Mouse (Mus musculus) retina, postnatal 1 day (tissue): ENCODE measurements around the gene Etv5.
"Not testable (repeated sequence)": the region's sequence is repeated elsewhere in the genome, so short reads cannot be mapped to it uniquely, and the experiment has no call there.

Source experiments
- DNase-seq: peaks from one replicate; pipeline ENCODE4 v3.0.0-alpha.2; 2012

Etv5 gene

DNA sequence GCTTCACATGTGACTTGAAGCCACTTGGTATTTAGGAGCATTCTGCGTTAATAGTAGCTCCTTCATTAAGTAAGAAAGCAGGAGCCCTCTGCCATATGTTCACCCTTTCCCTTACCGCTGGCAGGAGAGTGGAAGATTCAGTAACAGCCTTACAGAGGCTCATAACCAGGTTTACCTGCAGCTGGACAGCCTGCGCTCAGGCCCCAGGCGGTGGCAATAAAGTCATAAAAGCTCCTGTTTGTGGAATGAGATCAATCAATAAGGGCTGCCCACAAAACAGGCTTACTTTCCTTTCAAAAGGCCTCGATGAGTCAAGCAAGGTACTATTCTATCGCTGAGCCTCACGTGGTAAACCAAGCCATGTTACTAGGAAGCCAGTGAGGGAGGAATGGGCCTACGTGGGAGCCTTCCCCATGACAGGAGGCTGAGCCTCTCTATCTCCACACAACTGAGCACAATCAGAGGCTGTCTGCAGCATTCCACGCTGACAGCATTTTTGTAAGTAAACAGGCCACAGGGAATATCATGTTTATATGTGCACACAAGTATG, 49.1 kb downstream of the Etv5 start:
- no peak for DNase-seq

DNA sequence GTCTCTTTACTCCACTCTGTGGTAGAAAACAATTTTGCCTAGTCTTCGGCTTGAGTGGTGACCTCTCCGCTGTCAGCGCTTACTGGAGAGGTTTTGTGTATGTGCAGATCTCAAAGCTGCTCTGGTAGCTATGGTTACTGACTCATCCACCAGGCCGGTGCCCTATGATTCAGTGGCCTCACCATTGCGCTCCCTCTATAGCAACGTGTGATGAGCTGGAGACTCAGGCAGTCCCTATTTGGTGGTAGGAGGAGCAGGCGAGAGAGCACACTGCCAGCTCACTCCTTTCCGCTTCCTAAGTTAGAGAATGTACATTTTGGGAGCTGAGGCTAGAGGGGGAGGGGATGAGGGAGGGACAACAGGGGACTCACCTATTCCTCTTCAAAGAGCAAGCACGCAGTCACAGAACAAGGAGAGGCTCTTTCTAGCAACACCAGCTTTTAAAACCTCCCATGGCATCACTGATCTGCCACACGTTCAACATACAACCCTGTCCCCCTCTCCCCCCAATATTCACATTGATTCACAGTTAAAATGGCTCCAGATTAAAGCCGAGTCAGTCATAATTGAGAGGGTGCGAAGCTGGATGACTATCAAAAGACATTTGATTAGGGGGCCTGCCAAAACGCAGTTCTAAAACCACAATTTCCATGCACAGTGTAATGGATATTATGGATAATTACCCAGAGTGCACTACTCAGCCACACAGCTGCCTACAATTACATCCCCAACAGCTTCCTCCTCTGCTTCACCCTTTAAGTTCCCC, 50.2 kb downstream of the Etv5 start:
- peak; percentile 9 for DNase-seq

DNA sequence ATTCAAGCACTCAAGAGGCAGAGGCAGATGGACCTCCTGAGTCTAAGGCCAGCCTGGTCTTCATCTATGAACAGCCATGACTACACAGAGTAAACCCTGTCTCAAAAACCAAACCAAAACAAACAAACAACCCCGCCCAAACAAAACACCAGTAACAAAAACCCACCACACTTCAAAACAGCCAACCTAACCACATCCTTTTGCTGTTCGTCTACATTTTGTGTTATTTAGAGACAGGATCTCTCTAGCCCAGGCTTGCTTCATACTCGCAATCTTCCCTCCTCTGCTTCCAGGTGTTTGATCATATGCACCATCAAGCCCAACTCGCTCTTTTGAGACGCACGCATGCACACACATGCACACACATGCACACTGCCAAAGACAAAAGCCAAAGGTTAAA, 51.8 kb downstream of the Etv5 start:
- no peak for DNase-seq

DNA sequence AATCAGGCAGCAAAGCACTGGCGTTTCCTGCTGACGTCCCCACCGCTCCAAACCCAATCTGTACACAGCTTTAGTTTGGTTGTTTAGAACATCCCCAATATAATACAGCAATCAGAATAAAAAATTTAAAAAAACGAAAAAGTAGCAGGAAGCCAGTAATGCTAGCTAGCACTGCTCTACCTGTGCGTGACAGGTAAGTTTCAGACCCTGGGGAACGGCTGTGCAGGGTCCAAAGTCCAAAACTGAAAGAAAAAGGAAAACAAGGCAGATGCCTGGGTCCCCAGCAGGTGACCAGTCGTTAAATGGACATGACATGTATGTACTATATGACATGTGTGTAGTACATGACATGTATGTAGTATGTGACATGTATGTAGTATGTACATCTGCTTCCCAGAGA, 57.5 kb downstream of the Etv5 start:
- DNase-seq = not testable (repeated sequence)

DNA sequence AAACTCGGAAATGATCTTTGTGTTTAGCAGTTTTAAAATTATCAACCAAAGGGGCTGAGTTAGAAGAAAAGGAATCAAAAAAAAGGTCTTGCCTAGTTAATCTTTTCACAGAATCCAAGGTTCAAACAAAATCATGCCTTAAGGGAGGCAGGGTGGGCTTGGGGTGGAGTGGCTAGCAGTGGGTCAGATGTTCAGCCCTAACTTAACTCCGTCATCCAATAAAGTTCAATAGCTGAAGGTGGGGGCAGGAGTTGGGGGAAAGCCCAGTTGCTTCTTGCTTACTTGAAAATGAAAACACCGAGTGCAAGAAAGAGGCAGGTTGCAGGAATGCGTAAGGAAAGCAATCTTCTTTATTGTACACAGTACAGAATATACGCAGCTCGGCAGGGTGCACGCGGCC, 58.5 kb downstream of the Etv5 start:
- DNase-seq = no peak

DNA sequence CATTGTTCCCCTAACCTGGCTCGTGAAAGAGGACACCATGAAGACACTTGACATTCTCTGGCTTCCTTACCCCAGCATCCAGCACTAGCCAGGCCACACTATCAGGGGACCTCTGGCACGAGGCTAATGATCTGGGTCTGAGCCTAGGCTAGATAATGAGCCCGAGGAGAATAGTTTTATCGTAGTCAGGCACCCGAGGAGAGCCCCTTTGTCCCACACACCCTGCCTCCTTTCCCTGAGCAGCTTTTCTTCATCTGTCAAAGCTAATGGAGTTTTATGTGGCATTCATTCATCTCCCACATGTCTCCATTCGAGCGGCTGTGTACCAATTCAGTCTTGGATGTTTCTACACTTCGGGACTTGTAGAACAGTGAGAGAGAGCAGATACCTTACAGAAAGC, 59.5 kb downstream of the Etv5 start:
- no peak for DNase-seq

DNA sequence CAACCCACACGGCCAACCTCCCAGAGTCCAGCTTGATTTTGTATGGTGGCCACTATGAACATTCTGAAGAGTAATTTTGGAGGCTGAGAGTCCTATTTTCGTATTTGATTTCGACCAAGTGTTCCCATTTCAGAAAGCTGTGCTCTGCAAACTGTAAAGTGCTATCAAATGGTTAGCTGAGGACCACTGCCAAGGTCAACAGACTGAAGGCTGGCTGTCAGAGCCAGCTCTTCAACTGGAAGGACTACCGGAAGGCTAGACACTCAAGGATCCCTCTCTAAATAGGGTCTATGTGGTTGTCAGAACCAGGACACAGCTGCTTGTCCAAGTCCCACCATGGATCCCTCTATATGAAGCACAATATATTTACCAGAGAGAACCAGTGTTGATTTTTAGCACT, 60.2 kb downstream of the Etv5 start:
- DNase-seq = no peak

DNA sequence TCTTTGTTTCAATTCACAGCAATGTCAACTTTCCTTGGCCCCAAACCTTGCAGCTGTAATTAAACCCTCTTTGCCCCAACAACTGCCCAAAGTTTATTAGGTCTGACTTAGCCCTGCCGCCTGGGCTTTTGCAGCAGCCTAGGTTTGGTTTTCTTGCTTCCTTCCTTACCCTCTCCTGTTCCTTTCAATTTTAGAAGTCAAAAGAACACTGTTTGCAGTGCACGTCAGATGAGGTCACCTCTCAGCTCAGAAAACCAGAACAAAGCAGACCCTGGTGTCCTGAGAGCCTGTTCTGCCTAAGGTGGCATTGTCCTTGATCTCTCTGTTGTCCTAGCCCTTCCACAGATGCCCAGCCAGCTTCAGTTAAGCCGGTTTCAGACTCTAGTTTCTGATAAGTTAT, 61.8 kb downstream of the Etv5 start:
- no peak for DNase-seq

DNA sequence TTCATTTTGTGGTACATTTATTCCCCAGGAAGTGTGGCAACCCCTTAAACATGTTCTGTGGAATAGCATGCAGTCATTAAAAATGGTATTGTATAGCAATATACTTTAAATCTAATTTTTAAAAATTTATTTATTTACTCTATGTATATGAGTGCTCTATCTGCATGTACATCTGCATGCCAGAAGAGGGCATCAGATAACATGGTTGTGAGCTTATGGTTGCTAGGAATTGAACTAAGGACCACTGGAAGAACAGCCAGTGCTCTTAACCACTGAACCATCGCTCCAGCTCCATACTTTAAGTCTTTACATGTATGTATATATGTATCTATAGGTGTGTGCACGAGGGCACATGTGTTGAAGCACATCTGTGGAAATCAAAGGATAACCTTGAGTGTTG, 64.6 kb downstream of the Etv5 start:
- DNase-seq = no peak

DNA sequence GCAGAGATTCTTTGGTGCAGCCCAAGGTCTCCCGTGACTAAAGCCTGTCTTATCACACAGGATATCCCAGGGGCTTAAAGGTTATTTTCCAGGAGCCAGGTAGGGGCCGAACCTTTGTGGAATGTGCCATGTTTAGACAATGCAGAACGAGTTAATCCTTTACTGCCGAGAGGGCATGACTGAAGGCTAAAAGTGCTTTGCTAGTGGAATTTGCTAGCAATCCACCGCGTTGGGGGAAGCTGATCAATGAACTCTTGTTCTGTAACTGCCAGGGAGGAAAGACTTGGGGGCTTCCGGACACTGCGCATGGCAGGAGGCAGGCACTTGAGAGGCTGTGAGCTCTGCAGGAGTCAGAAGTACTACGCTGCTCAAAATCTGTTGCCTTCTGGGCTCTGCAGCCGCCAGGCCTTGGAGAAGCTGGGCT, 66.8 kb downstream of the Etv5 start:
- peak; percentile 17 for DNase-seq

DNA sequence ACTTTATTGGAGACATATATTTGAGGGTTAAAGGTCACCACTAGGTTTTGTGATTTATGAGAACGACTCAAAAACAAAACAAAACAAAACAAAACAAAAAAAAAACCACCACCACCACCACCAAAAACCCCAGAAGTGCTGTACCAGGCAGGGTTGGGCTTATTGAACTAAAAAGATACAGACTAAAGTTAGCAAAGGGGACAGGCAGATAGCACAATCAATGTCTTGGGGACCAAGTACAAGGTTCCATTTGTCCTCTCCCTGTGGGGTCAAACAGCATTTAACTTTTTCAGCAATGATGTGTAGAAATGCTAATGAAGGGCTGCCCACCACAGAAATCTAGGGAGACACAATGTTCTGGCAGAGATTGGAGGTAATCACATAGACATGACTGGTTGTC, 67.3 kb downstream of the Etv5 start:
- DNase-seq = no peak

DNA sequence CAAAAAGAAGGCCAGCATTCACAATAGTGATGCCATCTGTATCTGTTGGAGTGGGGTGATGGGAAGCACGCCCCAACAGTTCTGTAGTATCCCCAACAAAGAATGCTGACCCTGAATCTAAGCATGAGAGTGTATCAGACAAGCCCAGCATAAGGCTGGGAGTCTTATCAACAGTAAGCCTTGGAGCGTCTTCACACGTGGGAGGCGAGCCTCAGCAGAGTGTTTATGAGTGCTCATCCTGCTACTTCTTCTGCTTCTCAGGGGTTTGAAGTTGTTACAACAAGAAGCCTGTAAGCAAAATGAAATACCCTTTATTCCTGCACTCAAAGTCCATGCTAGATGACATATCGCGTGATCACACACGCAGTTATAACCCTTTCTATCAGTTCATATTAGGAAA, 72.4 kb downstream of the Etv5 start:
- no peak for DNase-seq

DNA sequence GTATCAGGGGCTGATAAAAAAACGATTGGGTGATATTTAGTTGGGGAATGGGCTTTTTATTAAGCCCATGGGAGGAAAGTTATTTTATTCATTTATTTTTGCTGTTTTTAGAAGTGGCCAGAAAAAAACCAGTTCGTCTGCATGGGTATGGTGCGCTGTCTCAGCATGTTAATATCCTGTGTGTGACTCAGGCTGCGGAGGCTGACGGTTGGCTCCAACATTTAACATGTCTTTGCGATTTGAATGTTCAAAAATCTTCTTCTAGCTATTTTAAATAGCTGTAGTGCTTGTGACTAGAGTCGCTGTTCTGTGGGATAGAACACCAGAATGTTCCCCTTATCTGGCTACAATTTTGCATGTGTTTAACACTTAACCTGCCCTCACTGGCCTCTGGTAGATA, 73.5 kb downstream of the Etv5 start:
- no peak for DNase-seq

DNA sequence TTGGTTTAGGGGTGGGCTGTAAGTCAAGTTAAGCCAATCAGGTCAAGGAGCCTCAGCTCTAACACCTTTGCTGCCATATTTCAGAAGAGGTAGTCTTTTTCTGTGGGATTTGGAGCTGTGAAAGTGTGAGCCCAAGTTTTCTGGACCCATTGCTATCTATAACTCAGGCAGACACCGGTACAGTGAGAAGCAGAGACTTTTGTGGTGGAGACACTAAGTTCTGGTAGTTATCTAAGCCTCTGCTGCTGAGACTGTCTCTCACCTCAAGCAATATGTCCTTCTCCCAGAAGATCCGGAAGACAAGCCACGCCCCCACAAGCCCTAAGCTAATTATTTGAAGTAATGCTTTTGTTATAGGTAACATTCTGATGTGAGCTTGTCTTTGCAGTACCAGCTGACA, 73.9 kb downstream of the Etv5 start:
- DNase-seq = no peak

DNA sequence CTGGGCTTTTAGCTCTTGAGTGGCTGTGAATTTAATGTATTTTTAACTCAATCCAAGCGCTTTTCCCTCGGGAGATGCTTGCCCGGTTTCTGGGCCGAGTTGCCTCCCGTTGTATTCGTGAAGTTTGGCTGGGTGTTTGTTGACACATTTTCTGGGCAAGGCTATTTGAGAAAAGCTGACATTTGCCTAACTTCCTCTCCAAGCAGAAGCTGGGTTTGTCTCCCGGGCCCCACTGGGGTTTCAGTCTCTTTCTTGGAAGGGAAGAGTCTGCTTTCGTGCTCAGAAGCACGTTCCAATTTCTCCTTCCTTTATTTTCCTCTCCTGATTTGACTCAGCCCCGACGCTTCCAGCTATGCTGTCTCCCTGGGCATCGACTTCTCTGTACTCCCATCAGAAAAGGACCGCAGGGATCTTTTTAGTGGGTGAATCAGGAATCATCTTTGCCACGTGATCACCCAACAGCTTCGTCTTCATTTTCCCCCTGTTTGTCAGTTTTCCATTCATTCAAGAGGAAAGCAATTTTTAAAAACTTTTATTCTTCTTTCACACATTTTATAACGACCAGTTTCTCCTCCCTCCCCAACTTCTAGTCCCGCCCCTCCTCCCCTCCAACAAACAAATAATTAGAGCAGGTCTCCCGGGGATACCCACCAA, 80.7 kb downstream of the Etv5 start:
- peak; percentile 19 for DNase-seq

DNA sequence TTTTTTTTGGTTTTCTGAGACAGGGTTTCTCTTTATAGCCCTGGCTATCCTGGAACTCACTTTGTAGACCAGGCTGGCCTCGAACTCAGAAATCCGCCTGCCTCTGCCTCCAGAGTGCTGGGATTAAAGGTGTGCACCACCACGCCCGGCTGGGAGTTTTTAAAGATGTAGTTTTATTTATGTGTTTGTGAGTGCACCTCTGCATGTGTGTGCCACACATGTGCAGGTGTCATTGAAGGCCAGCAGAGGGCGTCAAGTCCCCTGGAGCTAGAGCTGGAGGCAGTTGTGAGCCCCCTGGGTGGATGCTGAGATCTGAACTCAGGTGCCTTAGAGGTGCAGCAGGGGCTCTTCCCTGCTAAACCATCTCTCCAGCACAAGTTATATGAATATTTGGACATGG, 85.3 kb downstream of the Etv5 start:
- DNase-seq = not testable (repeated sequence)

DNA sequence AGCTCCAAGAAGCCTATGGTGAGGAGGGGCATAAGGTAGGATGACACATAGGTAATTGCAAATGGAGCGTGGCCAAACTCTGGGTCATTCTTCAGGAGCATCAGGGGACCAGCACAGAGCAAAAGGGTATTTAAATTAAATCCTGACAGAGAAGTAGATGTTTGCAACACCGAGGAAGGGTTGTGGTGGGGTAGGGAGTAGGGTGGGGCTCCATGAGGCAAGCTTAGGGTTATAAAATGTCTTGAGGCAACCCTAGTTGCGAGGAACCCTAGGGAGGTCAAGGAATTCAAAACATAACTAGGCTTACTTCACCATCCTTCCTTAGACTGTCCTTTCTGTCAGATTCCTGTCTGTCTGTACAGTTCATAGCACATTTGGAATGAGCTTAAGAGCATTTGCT, 85.9 kb downstream of the Etv5 start:
- no peak for DNase-seq

DNA sequence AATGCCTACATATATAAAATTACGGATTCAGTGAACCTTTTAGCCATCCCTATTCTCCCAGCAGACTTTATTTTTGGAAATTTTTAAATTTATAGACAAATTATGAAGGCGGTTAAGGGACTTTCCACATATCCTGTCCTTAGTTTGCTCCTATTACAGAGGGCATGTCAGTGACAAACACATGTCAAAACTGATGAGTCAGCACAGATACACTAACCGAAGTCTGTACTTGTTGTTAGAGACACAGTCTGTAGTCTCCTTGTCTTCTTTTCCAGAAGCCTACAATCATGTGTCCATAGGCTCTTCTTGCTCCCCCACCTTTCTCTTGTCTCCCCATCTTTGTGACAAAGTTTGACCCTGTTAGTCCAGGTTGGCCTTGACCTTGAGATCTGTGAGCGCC, 88.3 kb downstream of the Etv5 start:
- DNase-seq = no peak

DNA sequence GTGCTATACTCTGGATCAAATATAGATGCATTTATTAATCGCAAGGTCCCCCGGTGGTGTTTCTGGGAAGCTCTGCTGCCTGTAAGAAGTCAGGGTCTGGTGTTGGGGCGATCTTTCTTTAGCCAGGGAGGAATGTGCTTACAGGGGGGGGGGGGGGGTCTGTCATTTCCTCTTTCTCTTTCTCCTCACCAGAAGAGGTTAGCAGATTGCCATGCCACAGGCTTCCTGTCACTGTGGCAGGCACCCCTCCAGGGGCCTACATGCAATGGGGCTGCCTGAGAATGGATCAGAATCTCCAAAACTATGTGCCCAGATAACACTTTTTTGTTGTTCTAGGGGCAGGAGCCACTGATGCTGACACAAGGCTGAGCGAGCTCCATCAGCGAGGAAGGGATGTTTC, 89.7 kb downstream of the Etv5 start:
- DNase-seq = no peak

DNA sequence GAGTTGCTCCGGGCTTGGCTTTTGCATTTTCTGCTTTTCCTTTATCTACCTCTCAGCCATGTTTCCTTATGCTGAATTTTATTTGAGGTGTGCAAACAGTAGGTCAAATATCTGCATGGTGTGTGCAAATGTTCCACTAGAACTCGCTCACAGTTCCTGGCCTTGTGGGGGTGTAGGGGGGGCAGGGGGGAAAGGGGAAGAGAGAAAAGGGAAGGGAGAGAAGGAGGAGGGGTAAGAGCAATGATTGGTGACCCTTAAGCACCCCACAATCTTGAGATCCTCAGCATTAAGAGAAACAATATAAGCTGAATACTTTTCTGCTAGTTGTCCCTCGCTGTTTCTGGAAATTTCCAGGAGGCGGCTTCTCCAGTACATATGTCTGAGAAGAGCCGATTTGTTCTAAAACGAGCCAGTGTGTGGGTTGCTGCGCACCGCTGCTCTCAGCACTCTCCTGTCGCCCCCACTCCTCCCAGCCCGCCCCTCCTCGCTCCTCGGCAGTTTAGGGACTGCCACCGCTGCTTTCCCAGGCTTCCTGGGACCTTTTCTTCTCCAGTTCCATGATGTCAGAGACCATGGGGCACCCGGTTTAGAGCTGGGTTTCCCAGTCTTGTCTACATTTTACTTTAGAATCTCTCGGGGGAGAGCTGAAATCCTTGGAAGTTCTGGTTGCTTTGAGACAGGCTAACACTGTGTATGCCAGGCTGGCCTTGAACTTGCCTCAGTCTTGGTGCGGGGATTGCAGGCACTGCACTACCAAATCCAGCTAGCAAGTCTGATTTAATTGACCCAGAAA, 90.8 kb downstream of the Etv5 start:
- no peak for DNase-seq

DNA sequence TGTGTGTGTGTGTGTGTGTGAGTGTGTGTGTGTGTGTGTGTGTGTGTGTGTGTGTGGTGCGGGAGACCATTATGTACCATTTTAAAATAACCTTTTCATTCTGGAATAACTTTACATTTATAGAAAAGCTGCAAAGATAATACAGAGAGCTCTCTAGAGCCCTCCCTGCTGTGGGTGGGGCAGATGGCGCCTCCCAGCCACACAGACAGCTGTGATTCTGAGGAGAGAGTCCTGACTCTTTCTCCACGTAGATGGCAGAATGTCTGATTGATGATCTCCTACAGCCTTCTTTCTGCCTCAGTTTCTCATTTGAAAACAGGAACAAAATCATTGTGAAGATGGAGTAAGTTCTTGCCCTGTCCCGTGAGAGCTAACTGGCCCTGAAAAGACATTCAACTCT, 91.5 kb downstream of the Etv5 start:
- no peak for DNase-seq

DNA sequence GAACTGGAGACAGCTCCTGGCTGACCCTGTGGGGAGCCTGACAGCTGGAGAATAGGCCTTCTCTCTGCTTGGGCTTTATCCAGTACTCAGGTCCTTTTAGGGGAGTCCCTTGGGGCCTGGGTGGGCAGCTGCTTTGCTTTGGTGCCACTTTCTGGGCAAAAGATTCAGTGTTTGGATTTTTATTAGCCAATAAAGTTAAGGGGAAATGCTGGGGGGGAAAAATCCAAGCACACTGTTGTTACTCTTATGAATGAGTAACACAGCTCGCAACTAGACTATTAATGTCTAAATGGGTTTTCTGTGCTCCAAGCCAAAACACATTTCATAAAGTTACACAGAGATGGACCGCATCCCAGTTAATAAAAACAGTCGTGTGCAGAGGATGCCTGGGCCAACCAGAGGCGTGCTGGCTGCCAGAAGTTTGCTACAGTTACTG, 98.3 kb downstream of the Etv5 start:
- DNase-seq = no peak

DNA sequence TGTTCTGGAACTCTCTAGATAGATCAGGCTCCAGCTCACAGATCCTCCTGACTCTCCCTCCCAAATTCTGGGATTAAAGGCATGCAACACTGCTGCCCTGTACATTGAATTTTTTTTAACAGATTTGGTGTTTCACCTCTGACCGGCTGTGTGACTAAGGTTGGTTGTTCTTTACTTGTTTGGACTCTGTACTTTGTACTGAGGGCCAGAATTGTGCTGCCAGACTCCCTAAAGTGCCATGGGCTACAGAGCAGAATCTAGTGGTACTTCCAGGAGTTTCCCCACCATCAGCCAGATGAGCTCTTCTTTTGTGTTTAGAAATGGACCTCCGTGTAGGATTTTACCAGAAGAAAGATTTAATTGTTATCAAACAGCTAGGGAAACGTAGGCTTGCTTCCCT, 103.7 kb downstream of the Etv5 start:
- DNase-seq = no peak
